Mouse (Mus musculus) lung, adult 2 months (tissue): ENCODE results near the gene Irgc1.

Experiments
- CTCF ChIP-seq: fragments of 200-500 bp; IDR thresholded peaks from 2 replicates; pipeline ENCODE4 v1.5.1; 2011; ENCODE audit warnings: mild to moderate bottlenecking, low read length, control low read depth; ENCODE audit not compliant: insufficient read depth
- POLR2A ChIP-seq: fragments of 200-500 bp; IDR thresholded peaks from 2 replicates; pipeline ENCODE4 v1.6.1; 2011; ENCODE audit warnings: low read depth, mild to moderate bottlenecking, control low read depth, low read length, borderline replicate concordance; ENCODE audit errors: extremely low read depth

- TF ChIP-seq CTCF (no peak), POLR2A (no peak)
Measured at GRCm38 (mm10) chr7:24423107-24423763, 28.9 kb downstream of the Irgc1 start.
